Mouse (Mus musculus): ENCODE results near the gene Elf3.
"Not testable (repeated sequence)": the region's sequence is repeated elsewhere in the genome, so short reads cannot be mapped to it uniquely, and the experiment has no call there.

The Elf3 gene

DNA sequence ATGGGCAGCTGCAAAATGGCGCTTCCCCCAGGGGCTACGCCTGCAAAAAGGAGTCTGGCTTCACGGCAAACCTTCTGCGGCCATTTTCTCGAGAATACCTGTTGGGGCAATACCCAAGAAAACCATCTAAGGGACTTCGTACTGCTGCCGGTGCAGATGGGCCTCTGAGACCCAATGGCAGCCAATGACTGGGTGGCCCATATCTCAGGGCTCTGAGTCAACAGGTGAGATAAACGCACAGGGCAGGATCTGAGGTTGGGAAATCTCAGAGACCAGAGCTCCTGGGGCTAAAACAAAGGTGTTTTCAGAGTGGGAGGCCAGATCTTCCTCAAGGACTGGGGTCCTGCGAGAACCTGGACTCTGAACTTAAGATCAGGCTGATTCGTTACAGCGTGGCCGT is 23.6 kb downstream of the Elf3 start:
- no peak for DNase-seq

DNA sequence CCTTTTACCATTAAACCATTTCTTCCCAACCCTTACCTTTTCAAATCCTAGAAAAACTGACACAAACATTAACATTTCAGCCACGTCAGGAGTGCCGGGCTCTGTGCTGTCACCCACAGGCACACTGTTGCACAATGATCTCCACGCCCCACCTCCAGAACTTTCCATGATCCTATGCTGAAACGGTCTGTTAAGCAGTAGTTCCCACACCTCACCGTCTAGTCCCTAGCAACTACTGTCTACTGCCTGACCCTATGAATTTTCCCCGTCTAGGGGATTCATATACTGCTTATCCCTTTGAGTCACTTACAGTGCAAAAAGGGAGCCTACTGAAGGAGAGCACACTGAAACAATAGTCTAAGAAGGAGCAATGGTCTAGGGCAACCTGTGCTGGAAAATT is 24.4 kb downstream of the Elf3 start:
- DNase-seq = no peak

DNA sequence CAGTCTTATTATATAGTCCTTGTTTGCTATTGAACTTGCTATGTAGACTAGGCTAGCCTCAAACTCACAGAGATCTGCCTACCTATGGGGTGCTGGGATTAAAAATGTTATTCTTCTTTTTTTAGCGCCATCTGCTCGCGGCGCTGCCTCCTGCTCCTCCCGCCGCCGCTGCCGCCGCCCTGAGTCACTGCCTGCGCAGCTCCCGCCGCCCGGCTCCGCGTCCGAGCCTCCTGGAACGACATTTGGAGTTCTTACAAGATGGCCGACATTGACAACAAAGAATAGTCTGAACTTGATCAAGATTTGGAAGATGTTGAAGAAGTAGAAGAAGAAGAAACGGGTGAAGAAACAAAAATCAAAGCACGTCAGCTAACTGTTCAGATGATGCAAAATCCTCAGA is 26.5 kb downstream of the Elf3 start:
- not testable (repeated sequence) for DNase-seq

DNA sequence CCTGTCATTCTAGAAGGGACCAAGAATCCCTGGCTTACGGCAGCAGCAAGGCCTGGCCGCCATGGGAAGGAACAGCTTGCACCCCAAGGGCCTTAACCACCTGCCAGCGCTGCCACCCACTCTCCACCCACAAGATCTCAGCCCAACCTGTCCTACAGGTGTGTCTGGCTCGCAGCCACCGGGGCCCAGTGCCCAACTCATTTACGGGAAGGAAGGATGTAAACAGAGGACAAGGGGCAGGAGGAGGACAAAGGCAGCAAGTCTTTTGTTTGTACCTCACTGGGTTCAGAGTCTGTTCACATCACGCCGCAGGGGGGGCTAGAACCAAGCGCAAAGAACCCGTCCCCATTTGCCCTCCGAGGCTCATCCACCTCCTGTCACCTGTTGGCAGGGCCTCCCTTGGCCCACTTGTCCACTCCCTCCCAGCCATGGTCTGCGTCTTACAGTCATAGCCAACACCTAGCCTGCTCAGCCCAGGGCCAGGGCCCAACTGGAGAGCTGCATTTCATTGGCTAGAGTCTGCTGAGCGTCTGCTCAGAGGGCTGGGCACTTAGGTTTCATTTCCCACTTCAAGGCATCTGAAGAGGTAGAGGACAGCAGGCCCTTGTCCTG is 30.9 kb downstream of the Elf3 start:
- DNase-seq = peak; percentile 24 to 45

DNA sequence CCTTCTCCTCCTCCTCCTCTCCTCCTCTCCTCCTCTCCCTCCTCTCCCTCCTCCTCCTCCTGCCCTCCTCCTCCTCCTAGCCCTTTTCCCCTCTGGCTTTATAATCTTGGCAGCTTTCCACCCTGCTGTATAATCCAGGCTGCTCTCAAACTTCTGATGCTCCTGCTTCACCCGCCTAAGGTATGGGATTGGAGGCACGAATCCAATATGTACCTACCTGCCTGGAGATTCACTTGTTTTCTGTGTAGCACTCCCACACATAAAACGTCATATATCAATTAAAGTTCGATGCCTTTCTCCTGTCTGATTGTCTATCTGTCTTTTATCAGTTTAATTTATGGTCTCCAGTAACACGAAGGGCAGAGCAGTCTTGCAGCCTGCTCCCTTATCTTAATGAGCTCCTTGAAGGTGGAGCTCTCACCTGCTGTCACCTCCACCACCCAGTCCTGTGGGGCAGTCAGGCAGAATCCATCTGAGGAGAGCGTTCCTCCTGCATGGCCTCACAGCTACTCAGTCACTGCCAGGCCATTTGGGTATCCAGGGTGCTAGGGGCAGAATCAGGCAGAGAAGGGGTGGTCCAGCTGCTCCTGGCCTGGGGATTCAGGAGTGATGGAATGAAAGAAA is 33.3 kb downstream of the Elf3 start:
- no peak for DNase-seq

DNA sequence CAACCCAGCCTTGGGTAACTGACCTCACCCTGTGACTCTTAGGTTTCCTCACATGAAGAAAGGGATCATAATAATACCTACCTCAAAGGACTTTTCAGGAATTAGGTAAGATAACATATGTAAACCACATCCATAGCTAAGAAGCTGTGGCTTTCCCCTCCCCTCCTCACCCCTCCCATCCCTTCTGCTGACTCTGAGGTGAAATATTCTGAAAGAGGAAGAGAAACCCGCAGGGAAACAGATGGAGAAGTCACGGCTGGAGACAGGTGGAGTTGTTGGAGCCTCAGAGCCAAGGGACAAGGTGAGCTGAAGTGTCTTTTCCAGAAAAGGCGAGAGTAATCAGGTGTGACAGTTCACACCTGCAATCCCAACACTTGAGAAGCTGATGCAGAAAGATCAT is 34.2 kb downstream of the Elf3 start:
- DNase-seq = no peak

DNA sequence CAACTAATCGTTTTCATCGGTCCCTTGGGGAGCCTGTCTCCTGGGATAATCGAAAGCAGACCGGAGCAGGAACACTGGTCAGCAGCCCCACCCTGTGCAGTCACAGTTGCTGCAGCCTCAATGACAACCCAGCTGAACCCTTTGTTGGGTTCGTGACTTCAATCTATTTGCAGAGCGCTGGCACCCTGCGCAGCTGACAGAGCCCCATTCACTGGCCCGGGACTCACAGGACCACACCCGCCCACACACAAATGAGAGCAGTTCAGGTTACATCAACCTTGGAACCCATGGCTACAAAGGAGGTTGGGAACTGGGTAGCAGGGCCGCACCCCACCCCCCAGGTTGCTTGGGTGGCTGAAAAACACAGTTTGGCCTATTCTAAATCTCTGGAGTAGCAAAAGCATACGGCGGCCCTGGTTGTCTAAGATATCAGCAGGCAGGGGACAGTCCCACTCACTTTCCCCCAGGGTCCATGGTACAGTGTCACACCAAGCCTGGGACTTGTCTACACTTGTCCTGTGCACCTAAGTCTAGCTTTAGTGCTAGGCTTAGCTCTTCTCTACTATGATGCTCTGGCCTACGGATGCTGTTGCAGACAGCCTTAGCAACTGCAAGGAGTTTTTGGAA is 40.6 kb downstream of the Elf3 start:
- no peak for DNase-seq

DNA sequence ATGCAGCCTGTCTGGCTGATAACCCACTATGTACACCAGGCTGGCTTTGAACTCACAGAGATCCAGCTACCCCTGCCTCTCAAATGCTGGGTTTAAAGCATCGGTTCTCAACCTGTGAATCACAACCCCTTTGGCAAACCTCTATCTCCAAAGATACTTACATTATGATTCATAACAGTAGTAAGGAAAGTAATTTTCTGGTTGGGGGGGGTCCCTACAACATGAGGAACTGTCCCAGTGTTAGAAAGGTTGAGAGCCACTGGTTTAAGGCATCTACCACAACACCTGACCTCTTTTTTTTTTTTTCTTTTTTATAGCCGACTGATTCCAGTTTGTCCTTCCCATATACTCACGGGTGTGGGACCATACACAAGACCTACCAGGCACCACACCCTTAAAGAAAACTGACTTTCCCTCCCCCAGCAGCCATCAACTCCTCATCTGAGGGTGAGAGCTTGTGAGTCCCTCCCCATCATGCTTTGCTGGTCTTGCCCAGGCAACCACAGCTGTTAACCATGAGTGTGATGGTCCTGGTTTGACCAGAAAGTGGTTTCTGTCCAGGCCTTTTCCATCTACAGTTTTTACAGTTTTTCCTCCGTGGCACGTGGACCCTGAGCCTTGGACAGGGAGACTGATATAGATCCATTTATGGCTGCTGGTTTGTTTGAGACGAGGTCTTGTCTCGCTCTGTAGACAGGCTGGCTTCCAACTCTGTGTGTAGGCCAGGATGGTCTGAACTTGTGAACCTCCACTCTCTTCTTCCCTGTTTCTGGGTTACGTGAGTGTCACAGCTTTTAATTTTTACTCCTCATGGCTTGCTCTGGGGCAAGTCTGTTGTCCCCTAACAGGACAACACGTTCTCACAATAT is 44.4 kb downstream of the Elf3 start:
- no peak for DNase-seq

DNA sequence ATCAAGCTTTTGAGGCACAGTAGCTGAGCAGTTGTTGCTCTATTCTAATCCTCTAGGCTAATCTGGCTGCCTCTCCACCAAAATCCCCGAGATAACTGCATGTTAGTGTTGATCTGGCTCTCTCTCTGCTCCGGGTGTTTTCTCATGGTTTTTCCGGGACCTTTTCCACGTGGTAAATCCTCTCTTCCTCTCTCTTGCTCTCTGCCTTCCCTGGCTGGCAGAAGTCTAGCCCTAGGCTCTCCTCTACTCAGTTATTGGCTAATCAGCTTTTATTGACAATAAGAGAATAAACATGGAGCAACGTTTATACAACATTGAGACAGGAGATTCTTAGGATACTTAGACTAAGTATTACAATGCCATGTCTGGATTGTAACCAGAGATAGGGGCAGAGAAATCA is 47.9 kb downstream of the Elf3 start:
- DNase-seq = no peak

DNA sequence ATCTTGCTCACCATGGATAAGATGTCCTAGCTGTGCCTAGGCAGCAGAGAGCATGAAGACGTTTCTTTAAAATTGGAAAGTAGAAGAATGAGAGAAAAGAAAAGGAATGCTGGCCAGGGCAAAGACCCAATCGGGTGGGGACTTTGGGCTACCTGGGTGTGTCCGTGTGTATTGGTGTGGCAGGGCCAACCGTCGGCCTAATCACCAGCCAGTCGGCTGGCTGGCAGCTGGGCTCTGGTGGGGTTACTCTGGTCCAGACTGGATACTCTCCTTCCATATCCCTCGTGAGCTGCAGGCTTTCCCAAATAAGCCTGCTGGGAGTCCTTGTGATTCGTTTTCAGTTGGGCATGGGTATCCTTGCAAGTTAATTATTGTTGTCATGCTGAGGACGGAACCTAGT is 49.7 kb downstream of the Elf3 start:
- DNase-seq = no peak

DNA sequence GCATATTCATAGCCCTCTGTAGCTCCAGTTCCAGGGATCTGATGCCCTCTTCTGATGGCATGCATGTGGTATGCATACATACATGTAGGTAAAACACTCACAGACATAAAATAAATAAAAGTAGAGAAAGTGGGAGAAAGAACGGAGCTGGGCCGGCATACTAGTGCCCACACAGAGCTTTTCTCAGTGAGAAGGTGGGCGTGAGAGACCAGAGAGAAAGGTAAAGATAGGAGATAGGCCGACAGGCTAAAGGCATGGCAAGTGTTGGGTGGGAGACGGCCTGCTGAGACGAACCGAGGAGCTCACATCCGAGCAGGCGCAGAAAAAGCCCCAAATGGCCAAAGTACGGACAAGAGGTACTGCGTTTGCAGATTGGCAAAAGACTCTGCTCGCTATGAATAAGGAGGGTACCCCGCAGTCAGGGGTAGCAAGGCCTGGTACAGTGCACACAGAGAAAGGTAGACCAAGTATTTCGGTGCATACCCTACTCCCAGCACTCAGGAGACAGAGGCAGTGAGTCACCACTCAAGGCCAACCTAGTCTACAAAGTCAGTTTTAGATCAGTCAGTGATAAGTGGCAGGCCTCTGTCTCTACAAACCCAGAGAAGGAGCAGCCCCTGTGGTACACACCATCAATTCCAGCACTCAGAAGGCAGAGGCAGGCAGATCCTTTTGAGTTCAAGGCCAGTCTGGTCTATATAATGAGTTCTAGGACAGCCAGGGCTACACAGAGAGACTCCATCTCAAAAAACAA is 51.6 kb downstream of the Elf3 start:
- no peak for DNase-seq

DNA sequence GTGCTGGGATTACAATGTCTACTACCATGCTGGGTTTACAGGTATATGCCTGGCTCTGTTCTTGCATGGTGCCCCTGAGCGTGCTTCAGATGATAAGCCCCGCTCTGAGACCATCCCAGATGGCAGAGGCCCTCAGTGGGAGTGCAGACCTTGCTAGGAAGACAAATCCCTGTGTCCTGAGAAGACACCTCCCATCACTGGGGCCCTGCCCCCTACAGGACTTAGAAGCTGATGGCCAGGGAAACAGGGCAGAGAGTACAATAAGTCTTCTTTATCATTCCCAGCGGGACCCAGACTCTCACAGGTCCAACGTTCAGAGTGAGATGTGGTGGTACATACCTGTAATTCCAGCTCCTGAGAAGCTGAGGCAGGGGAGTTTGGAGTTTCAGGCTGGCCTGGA is 53.1 kb downstream of the Elf3 start:
- no peak for DNase-seq

DNA sequence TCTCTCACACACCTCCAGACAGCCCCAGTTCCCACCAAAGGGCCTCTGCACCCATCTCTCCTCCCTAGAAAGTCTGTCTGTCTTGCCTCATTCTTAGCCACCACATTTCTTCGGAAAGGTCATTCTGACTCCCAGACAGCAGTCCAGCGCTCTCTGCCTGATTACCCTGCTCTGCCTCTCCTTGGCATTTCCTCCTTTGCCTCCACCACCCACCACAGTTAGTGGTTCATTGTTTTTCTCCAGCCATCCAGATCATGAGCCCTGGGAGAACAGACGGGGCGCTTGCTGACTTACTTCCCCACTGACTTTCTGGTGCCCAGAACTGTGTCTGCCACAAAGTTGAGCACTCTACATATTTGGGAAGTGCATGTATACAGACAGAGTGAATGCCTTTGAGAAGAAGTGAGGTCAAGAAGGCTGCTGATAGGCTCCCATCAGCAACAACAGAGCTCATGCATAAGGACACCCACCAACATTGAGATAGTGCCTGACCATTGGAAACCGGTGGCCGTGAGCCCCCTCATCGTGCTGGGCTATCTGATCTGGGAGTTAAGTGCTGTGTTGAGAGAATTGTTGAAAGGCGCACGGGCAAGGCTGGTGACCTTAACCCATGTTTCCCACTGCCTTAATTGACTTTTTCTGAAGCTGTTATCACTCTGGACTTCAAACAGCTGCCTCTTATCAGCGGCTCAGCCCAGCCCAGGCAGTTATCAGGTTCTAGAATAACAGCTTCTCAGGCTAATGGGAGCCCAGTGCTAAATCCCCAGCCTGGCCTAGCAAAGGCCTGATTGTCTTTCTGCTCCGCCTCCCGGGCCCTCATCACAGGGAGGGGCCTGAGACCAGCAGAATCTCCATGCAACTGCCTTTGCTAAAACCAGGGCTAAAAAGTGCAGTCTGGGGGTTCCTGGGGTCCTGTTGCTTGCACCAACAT is 53.9 kb downstream of the Elf3 start:
- peak; percentile 44 to 49 for DNase-seq

Data from kidney, postnatal 4 days (tissue).